Mouse (Mus musculus) lung, postnatal 0 days (tissue): ENCODE results near the gene Dppa5a. TPM values are rescaled to one million over a fixed set of nuclear protein-coding genes. Genes with fewer than 3 reads are reported as not detected.
"Not testable (repeated sequence)": the region's sequence is repeated elsewhere in the genome, so short reads cannot be mapped to it uniquely, and the experiment has no call there.

Source experiments
- ATAC-seq: fragments of 200-750 bp; cut with Nextera tagmentation; 2 replicates; pipeline ENCODE4 v1.8.0; 2017; ENCODE audit warnings: moderate library complexity
- DNase-seq: peaks from one replicate; pipeline ENCODE4 v3.0.0-alpha.2; 2016; ENCODE audit warnings: low spot score
- H3K27ac ChIP-seq: fragments of 300-500 bp; sonication (generic); 2 replicates; pipeline ENCODE4 v1.5.1; 2014; ENCODE audit warnings: antibody characterized with exemption, mild to moderate bottlenecking, low read length, mixed read lengths
- H3K27me3 ChIP-seq: fragments of 300-500 bp; sonication (generic); replicated peaks from 2 replicates; pipeline ENCODE4 v1.6.1; 2014; ENCODE audit warnings: low read length, mixed read lengths; ENCODE audit not compliant: insufficient read depth
- H3K36me3 ChIP-seq: fragments of 300-500 bp; sonication (generic); 2 replicates; pipeline ENCODE4 v1.6.1; 2014; ENCODE audit warnings: low read length, mixed read lengths; ENCODE audit not compliant: insufficient read depth
- H3K4me1 ChIP-seq: fragments of 300-500 bp; sonication (generic); 2 replicates; pipeline ENCODE4 v1.6.1; 2014; ENCODE audit warnings: antibody characterized with exemption, low read depth, low read length, mixed read lengths; ENCODE audit not compliant: insufficient read depth
- H3K4me2 ChIP-seq: fragments of 300-500 bp; sonication (generic); replicated peaks from 2 replicates; pipeline ENCODE4 v1.6.1; 2014; ENCODE audit warnings: low read depth, mild to moderate bottlenecking, low read length, moderate library complexity, mixed read lengths
- H3K4me3 ChIP-seq: fragments of 300-500 bp; sonication (generic); 2 replicates; pipeline ENCODE4 v1.5.1; 2014; ENCODE audit warnings: low read depth, low read length
- H3K9ac ChIP-seq: fragments of 300-500 bp; sonication (generic); replicated peaks from 2 replicates; pipeline ENCODE4 v1.6.1; 2014; ENCODE audit warnings: low read depth, mild to moderate bottlenecking
- H3K9me3 ChIP-seq: fragments of 300-500 bp; sonication (generic); 2 replicates; pipeline ENCODE4 v1.6.1; 2016; ENCODE audit warnings: low read length, mixed read lengths
- CTCF ChIP-seq: IDR thresholded peaks from 2 replicates; pipeline ENCODE4 v1.5.1; 2016; ENCODE audit warnings: antibody characterized with exemption, mild to moderate bottlenecking
- EP300 ChIP-seq: IDR thresholded peaks from 2 replicates; pipeline ENCODE4 v1.6.1; 2016; ENCODE audit warnings: antibody characterized with exemption, mild to moderate bottlenecking, control low read depth
- WGBS: fragments of 180-500 bp; shearing (Covaris S2); extraction: QIAGEN DNeasy Blood & Tissue Kit; methylation state at CpG from one replicate; pipeline ENCODE4 v1.1.7; 2014; 5-methylcytosine and 5-hydroxymethylcytosine counted together
- polyA plus RNA-seq: library from polyadenylated mRNA; unstranded; fragments of >200 nt; fragmentation: Nextera tagmentation; extraction: Ambion mirVana; gene quantifications from 2 replicates; pipeline ENCODE4 v1.2.1, GENCODE M21; 2015

The Dppa5a gene
- polyA plus RNA-seq, 1 experiment from 2014 or later, result 0.81 TPM

GRCm38 (mm10) chr9:78360484-78360872 lies 7.5 kb downstream of the Dppa5a start:
- TF ChIP-seq CTCF, result no peak
- no peak for TF ChIP-seq EP300
- Histone ChIP-seq H3K4me3 (no peak overlapping the region), H3K36me3 (no peaks in the 10 kb centered on the region), H3K4me1 (no peaks in the 10 kb centered on the region), H3K27ac (no peak overlapping the region), H3K9me3 (no peaks in the 10 kb centered on the region), H3K9ac (no peak overlapping the region), H3K27me3 (no peaks in the 10 kb centered on the region), H3K4me2 (no peak overlapping the region)
- WGBS, result 28% methylated on average over 2 of the region's 2 CpGs
- DNase-seq (no peak), ATAC-seq (no peak)

GRCm38 (mm10) chr9:78359750-78360483 lies 8.1 kb downstream of the Dppa5a start:
- Histone ChIP-seq H3K4me3 (no peak overlapping the region), H3K9ac (no peak overlapping the region), H3K9me3 (no peaks in the 10 kb centered on the region), H3K27me3 (no peaks in the 10 kb centered on the region), H3K4me2 (no peak overlapping the region), H3K36me3 (no peaks in the 10 kb centered on the region), H3K4me1 (no peaks in the 10 kb centered on the region), H3K27ac (no peak overlapping the region)
- TF ChIP-seq CTCF (no peak), EP300 (no peak)
- WGBS, result 80% methylated on average over 6 of the region's 6 CpGs
- DNase-seq (no peak), ATAC-seq (no peak)

GRCm38 (mm10) chr9:78358053-78358452 lies 9.9 kb downstream of the Dppa5a start:
- WGBS, result 16% methylated on average over 9 of the region's 9 CpGs
- peak; percentile 79 for DNase-seq
- Histone ChIP-seq H3K4me2 (no peak overlapping the region), H3K27me3 (no peaks in the 10 kb centered on the region), H3K4me1 (no peaks in the 10 kb centered on the region), H3K9me3 (no peaks in the 10 kb centered on the region), H3K27ac (no peak overlapping the region), H3K9ac (no peak overlapping the region), H3K36me3 (no peaks in the 10 kb centered on the region), H3K4me3 (no peak overlapping the region)
- TF ChIP-seq CTCF (peak; percentile 84), EP300 (no peak)
- peak; percentile 52; the same call in 1 of the 2 replicates for ATAC-seq

DNA sequence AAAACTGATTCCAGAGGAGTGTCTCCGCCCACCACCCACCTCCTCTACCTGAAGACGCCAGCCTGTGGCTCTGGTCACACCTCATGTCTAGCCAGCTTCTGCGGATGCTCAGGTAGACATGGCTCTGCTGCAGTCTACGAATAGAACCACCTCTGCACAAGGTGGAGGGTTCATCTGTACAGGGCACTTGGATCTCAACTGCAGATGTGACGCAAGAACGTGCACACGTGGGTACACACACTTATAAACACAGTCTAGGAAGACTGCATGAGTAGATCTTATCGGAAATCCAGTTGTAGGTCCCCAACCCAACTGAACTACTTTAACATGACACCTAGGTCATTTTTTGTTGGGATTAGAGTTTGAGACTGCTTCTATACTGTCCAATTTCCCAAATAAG lies 12.4 kb downstream of the Dppa5a start, which contains the start of gene Gsta2:
Gene Gsta2 (minus strand): TSS at position 178 of the 400 bp plus-strand sequence.
- no peak within 1 kb of the TSS for H3K27ac ChIP-seq
- 79% methylated on average over 8 of the region's 8 CpGs for WGBS
- TF ChIP-seq EP300, result no peak
- no peak for TF ChIP-seq CTCF

GRCm38 (mm10) chr9:78354665-78355578 lies 13.1 kb downstream of the Dppa5a start:
- Histone ChIP-seq H3K4me3 (no peak overlapping the region), H3K4me2 (no peak overlapping the region), H3K9ac (no peak overlapping the region), H3K36me3 (no peaks in the 10 kb centered on the region), H3K9me3 (no peaks in the 10 kb centered on the region), H3K27ac (no peak overlapping the region), H3K27me3 (no peaks in the 10 kb centered on the region), H3K4me1 (no peaks in the 10 kb centered on the region)
- DNase-seq (no peak), ATAC-seq (no peak)
- 77% methylated on average over 11 of the region's 11 CpGs for WGBS
- no peak for TF ChIP-seq CTCF
- no peak for TF ChIP-seq EP300

More for the DNA sequence above, 12.4 kb downstream of the Dppa5a start, which contains the start of gene Gsta2:
- ATAC-seq (no peak), DNase-seq (no peak)
- Histone ChIP-seq H3K27me3 (no peaks in the 10 kb centered on the region), H3K9ac (no peak within 1 kb of the TSS), H3K9me3 (no peaks in the 10 kb centered on the region), H3K4me2 (no peak within 1 kb of the TSS), H3K4me1 (no peaks in the 10 kb centered on the region), H3K4me3 (no peak within 1 kb of the TSS), H3K36me3 (no peaks in the 10 kb centered on the region)

DNA sequence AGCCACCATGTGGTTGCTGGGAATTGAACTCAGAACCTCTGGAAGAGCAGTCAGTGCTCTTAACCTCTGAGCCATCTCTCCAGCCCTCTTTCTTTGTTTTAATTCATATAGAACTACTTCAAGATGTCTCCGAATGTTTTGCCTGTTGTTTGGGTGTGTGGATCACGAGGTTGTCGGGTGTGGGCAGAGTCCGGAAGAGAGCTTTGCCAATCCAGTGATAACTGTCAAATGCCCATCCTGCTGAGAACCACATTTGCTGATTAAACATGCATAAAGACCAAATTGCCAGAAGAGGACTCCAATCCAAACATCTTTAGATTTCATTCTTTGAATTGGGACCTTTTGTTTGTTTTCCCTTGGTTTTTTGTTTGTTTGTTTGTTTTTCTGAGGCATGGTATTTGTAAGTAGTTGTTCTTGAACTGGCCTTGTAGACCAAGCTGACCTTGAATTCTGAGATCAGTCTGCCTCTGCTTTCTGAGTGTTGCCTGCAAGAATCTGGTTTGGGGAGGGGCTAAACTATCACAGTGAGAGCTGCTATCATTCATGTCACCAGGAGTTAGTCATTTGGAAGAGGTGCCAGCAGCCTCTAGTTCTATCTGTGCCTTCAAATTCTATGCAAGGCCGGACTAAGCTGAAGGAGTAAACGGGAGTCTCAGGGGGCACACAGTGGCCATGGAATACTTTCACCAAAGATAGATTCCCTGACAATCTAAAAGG lies 16.3 kb downstream of the Dppa5a start:
- Histone ChIP-seq H3K9me3 (no peaks in the 10 kb centered on the region), H3K27ac (no peak overlapping the region), H3K27me3 (no peaks in the 10 kb centered on the region), H3K4me2 (no peak overlapping the region), H3K9ac (no peak overlapping the region), H3K4me1 (no peaks in the 10 kb centered on the region), H3K4me3 (no peak overlapping the region), H3K36me3 (no peaks in the 10 kb centered on the region)
- DNase-seq (no peak), ATAC-seq (no peak)
- WGBS, result 70% methylated on average over 6 of the region's 6 CpGs
- no peak for TF ChIP-seq EP300
- TF ChIP-seq CTCF, result no peak

DNA sequence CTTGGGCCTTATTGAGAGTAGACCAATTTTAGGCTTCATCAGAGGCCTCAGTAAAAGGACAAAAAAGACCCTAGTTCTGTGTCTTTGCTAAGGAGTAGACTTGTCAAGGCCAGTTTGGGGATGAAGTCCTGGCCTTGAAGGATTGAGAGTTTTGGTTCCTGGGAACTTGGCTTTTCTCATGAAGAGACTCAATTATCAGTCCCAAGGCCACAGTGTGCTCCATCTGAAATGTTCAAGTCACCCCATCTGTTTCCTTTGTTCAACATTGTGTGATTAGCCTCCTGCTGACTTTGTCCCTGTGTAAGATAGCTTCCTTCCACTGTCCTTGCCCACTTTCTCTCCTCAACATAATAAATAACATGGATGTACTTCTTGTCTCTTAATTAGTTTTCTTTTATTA lies 18.0 kb downstream of the Dppa5a start:
- not testable (repeated sequence) for H3K4me2 ChIP-seq, H3K4me1 ChIP-seq, H3K9ac ChIP-seq, DNase-seq, ATAC-seq, H3K9me3 ChIP-seq, H3K27ac ChIP-seq, H3K4me3 ChIP-seq, H3K27me3 ChIP-seq, H3K36me3 ChIP-seq

DNA sequence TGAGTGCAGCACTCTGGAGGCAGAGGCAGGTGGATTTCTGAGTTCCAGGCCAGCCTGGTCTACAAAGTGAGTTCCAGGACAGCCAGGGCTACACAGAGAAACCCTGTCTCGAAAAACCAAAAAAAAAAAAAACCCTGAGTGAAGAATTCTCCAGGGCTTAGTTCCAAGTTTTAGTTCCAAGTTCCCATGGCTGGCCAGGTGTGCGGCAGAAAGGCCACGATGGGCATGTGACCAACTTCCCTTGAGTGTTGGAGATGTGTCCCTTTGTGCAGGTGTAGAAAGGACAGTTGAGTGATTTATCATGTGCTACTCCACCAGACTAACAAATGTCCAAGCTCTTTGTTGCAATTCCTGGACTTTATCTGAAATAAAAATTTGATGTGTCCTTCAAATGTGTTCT lies 18.8 kb downstream of the Dppa5a start:
- not testable (repeated sequence) for H3K4me1 ChIP-seq, H3K9me3 ChIP-seq, H3K4me2 ChIP-seq, H3K9ac ChIP-seq, H3K4me3 ChIP-seq, H3K27me3 ChIP-seq, DNase-seq, ATAC-seq, H3K27ac ChIP-seq, H3K36me3 ChIP-seq
- 65% methylated on average over 3 of the region's 3 CpGs for WGBS
